Mouse (Mus musculus) left cerebral cortex, adult 9 months (tissue): ENCODE measurements around the gene Rasgrp2.

Experiments
- DNase-seq, 2 experiments: peaks; one replicate each; pipeline ENCODE4 v3.0.0; 2022; ENCODE audit warnings: low spot score in 2 of 2

Rasgrp2 gene

DNA sequence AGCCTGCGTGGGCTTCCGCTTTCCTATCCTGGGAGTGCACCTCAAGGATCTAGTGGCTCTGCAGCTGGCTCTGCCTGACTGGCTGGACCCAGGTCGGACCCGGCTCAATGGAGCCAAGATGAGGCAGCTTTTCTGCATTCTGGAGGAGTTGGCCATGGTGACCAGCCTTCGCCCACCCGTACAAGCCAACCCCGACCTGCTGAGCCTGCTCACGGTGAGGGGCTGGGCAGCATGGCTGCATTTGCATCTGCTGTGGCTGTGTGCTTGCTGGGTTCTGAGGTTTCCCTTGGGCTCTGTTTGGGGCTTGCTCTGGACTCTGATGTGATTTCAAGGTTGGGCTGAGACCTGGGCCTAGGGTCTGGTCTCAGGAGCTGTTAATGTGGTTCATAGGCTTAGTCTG is 8.0 kb downstream of the Rasgrp2 start:
- DNase-seq = no peak

DNA sequence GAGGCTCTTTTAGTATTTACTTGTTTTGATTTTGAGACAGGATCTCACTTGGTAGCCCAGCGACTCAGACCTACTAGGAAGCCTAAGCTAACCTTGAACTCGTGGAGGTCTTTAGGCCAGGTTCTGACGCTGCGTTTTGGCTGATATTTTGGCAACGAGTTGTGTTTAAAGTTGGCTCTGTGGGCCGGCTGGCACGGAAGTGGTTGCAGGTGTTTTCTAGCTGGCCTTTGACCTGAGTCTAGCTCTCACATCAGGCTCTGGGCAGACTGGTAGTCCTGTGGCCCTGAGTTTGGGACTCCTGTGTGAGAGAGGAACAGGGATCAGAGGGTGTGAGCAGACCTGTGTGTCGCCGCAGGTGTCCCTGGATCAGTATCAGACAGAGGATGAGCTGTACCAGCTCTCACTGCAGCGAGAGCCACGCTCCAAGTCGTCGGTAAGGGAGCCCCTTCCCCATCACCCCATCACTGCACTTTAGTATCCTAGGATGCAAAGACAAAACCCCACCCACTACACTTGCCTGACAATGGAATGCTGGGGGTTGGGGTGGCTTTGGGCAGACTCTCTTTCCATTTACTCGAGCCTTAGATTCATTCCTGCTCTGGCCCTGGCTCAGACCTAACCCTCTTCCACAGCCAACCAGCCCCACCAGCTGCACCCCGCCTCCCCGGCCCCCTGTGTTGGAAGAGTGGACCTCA is 8.8 kb downstream of the Rasgrp2 start:
- no peak for DNase-seq

DNA sequence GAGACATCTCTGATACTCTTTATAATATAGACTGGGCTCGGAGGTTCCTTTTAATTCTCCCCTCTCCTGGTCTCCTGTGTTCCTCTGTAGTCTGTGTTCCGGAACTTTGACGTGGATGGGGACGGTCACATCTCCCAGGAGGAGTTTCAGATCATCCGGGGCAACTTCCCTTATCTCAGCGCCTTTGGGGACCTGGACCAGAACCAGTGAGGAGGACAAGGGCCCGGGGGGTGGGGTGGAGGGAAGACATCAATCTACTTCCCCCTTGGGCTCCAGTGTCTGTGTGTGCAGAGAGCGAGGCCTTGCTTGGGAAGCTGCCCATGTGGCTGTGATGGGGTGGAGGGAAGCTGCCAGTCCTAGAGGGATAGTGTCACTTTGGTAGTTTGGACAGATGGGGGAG is 9.6 kb downstream of the Rasgrp2 start:
- DNase-seq = no peak

DNA sequence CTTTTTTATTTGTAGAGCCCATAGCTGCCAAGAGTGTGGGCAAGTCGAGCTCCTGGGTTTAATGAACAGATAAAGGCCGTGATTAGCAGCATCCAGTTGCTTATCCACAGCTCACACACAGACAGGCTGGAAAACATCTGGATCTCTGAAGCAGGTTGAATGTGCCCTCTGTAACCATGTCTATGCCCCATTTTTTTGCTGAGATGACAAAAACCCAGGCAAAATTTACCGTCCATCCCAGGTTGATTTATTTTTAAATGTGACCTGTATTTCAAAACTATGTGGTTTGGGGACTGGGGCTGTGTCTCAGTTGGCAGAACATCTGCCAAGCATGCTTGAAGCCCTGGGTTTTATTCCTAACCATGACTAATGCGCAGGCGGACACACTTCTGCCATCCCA is 10.0 kb downstream of the Rasgrp2 start:
- DNase-seq = no peak

DNA sequence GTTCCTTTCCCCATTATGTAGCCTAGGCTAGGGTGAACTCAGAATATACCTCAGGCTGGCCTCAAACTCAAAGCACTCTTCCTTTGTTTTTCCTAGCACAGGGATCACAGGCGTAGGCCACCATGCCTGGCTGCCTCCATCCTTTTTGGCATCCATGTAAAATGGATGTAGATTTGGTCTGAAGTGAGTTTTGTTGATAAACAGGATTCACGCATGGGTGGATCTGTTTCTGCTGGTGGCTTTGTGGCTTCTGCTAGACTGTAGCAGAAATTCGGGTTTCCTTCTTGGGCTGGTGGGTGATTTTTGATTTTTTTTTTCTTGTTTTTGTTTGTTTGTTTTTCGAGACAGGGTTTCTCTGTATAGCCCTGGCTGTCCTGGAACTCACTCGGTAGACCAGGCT is 10.8 kb downstream of the Rasgrp2 start:
- no peak for DNase-seq

DNA sequence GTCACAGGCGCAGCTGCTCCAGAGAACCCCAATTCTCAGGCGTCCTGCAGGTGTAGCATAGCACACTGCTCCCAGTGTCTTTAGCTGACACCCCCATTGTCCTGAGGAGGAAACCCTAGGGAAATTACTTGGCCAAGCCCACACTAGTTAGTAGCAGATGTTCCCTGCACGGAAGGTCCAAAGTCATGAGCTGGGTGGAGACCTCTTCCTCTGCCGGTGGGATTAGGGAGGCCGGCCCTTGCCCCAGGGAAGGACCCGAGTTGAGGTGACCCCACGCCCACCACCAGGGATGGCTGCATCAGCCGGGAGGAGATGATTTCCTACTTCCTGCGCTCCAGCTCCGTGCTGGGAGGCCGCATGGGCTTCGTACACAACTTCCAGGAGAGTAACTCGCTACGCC is 13.7 kb downstream of the Rasgrp2 start:
- no peak for DNase-seq

DNA sequence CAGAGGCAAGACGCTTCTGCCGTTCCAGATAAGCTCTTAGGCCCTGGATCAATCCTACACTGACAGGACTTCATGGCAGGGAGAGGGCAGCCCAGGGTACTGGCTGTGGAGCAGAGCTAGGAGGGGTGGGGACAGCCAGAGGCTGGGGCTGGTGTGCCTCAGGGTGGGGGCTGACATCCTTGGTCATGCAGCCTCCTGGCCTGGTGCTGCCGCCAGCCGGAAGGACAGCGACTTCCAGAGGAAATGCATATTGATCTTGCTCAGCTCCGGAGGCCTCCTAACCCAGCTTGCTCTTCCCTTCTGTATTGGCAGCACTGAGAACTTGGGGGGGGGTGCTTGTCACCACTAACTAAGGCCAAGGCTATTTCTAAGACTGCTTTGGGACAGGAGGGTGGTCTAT is 16.3 kb downstream of the Rasgrp2 start:
- DNase-seq = no peak

DNA sequence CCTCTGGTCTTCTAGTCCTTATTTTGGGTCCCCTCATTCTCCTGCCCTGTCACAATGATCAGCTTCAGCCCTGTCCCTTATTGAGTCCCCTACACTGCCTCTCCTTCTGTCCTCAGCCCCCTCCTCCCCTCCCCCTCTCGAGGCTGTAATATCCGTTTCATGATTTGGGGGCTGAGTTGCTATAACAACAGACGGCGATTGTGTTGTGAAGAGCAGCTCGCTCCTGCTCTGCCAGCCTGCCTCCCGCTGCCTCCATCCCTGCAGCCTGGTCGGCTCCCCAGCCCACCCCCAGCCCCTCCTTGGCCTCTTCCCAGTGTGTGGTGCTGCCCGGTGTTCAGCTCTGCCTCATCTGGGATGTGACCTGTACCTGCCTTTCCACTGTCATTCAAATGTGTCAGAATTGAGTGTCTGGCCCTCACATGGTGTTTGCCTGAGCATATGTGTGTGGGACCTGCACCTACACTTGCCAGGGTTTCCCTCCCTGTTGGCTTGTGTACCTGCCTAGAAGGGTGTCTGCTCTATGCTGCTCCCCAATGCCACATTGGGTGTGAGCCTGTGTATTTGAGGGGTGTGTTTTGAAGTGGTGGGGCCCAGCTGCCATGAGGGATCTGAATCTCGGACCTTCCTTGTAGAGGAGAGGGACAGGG is 17.1 kb downstream of the Rasgrp2 start:
- no peak for DNase-seq

DNA sequence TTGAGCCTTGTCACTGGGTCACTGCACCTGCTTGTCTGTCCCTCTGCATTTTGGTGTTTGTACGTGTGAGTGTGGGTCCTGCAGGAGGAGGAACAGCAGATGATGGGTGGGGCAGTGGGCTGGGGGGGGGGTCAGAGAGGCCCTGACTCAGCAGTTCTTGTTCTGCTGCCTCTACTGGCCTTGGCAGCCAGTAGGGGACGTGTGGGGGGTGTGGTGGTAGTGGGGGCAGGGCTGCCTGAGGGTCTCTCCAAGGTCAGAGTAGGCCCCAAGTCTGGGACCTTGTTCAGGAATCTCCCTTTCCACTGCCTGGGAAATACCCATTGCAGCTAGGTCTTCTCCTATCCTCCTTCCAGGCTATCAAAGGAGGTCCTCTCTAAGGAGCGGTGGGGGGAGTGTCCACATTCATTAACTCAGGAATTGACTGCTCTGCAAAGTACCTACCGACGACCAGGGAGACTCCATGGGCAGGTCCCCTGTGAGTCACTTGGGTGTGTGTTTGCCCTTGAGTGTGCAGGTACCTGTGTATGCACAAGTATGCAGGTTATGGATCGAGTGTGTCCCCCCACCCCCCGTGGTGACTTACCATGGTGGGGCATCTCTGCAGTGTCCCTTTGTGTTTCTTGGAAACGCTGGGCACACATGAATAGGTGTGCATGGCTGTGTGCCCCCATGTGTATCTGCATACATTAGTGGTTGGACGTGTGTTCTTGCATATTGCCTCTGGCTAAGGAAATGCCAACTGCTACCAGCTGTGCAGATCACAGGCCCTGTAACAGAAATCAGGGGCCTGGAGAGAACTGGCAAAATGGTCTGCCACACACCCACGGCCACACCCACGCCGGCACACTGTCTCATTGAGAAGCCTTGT is 18.0 kb downstream of the Rasgrp2 start:
- DNase-seq = no peak

DNA sequence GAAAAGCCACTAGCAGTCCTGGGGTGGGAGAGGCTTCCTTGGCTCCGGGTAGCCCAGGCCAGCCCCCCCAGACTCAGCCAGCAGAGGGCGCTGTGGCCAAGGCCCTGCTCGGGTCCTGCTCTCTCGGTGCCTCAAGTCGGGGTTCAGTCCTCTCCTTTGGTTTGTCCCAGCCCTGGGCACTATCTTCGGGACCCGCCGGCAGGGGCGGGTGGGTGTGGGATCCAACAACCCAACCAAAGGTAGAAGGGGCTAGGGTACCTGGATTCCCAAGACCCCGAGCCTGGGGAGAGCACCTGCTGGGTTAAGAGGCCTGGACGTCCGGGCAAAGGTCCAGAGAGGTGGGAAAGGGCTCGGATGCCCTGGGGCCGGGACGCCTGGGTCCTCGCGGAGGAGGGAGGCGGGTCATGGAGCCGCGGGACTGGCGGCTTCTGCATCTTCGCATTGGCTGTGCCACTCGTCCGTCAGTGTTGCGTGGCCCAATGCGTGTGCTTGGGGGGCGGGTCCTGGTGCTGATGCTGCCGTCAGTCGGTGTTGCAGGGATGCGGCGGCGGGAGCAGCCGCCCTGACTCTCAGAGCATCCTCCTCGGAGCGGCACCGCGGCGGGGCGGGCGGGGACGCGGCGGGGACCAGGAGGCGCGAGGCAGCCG is 19.2 kb downstream of the Rasgrp2 start, which contains the start of gene Nrxn2:
Gene Nrxn2 (plus strand): TSS at position 499 of the 647 bp plus-strand sequence.
- peak; percentile 88 to 93 for DNase-seq

DNA sequence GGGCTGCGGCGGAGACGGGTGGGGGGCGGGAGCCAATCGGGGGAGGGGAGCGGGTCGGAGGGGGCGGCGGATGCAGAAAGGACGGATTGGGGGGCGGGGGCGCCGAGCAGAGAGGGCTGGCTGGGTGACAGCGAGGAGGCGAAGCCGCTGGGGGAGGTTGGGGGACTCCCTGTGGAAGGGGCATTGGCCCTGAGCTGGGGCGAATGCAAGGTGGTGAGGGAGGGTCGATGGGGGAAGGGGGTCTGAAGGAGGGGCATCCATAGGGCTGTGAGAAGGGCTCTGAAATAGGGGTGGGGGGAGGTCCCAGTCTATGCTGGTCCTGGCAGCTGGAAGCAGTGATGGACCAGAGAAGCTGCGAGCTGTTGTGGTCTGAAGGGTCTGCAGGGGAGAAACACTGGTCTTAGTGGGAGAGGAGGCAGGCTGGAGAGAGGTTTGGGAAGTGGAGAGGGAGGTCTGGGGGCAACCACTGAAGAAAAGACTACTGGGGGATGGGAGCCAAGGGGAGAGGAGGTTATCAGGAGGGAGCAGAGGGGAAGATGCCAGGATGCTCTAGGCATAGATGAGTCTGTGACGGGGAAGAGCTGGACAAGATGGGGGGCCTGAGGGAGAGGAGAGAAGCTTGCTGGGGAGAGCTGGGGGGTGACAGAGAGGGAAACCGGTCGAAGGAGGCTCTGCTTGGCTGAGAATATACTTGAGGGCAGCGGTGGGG is 20.0 kb downstream of the Rasgrp2 start:
- no peak for DNase-seq

DNA sequence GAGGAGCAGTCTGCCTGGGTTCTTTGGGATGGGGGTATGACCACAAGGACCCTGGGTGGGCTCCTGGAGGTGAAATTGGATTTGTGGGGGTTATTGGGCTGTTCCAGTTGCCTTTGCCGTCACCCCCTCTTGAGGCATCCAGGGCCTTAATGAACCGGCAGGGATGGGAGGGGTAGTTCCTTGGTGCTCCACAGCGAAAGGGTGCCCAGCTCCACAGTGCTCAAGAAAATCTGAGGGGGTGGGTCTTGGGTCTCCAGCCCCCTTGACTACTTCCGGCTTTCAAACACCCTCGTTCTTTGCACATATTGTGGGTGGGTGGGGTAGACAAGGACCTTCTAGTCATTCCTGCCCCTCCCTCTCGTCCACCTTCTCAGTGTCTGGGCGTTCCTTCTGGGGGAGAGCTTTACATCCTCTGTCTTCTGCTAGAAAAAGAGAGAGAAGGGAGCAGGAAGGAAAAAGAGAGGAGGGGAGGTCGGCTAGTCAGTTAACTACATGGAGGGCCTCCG is 20.7 kb downstream of the Rasgrp2 start:
- no peak for DNase-seq

DNA sequence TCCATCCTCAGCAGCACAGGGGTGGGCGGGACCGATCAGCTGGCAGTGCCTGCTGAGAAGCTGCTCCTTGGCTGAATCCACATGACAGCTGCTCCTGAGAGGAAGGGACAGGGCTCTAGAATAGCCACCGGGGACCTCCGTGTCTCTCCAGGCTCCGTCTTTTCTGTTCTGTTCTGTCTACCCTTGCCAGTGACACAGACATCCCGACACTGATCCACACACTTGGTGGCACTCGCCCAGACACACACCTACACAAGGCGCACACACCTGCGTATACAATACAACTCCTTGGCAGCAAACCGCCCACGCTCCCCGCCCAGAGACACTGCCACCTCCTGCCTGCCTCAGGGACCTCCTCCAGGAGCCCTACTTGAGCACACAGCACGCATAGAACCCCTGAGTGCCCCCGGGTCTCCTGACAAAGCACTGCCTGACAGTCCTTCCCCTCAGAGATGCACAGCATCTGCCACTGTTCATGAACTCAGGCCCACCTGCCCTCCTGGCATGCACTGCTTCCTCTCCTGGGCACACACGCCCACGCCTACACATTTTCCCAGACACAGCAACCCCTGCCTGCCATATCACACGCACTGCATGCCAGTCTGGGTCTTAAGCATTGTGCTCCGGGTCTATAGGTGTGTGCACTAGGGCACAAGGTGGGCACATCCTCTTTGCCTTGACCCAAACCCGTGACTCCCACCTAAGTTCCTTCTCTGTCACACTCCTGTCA is 21.5 kb downstream of the Rasgrp2 start:
- DNase-seq = peak; percentile 71 to 79

DNA sequence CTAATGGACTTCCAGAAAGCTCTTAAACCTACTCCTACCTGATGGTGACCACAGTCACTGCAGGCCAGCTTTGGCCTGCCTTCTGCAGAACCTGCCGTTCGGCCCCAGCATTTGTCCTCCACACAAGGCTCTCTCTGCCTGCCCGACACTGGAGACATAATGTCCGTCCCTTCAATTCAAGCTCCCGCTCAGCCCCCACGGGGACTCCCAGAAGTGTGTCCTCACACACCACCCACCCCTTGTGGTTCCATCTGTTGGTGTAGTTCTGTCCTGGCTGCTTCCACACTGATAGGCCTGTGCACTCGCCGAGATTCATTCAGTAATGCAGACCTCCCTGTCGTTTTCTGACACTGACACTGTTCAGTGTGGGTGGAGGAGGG is 22.1 kb downstream of the Rasgrp2 start:
- DNase-seq = peak in 1 of 2 experiments; percentile 81

DNA sequence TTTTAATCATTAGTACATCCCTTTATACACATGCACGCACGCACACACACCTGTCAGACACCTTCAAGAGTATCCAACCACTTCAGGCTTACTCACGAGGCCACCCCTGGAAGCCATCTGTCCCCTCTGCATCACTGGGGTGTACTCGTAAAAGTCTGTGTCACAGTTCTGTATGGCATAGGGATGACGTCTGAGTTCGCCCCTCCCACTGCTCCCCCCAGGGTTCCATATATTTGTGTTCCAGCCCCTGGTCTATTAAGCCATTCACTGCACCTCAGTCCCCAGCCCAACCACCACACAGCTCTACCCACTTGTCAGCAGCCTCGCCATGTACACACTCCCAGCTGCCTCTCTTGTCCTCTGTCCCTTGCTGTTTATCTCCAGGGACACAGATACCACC is 22.9 kb downstream of the Rasgrp2 start:
- no peak for DNase-seq

DNA sequence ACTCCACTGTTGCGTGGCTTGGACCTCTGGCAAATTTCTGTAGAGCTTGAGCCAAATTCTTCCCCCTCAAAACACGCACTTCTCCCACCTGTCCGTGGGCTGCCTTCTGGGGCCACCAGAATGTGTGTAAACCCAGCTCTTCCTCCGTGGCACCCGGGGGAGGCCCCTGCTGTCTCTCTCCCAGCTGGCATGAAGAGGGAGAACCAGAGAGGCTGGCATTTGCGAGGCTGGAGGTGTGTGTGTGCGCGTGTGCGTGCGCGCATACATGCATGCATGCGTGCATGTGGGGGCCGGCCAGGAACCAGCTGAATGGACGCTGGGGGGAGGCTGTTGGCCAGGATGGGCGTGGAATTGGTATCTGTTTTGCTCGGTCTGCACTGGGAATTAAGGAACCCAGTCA is 24.1 kb downstream of the Rasgrp2 start:
- DNase-seq = peak in 1 of 2 experiments; percentile 82

DNA sequence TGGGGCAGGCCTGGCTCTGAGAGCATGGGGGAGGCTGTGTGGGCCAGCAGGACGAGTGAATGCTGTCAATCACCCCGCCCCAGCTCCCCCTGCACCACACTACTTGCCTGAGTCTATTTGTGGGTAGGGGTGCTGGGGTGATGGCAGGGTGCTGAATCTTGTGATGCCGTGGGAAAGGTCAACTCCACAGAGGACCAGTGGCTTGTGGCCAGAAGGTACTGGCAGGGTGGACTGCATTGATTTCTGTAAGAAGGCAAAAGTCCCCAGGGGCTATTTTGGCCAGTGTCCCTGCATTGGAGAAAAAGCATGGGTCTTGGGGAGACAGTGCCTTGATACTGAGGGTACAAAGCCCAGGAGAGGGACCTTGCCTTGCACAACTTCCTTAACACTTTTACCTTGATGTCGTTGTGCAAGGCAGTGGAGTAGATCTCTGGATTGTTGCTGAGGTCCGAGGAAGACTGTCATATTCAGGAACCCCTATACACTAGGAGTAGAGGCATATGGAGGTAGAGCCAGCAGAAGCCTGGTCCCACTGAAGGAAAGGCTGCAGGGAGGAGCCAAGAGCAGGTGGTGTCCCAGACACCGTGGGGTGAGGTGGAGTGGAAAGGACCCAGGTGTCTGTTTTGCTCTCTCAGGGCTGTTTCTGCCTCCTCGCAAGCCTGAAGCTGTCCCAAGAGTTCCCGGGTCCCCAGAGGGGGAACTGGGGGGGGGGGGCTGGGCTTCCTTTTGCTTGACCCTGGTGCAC is 25.2 kb downstream of the Rasgrp2 start:
- DNase-seq = no peak

DNA sequence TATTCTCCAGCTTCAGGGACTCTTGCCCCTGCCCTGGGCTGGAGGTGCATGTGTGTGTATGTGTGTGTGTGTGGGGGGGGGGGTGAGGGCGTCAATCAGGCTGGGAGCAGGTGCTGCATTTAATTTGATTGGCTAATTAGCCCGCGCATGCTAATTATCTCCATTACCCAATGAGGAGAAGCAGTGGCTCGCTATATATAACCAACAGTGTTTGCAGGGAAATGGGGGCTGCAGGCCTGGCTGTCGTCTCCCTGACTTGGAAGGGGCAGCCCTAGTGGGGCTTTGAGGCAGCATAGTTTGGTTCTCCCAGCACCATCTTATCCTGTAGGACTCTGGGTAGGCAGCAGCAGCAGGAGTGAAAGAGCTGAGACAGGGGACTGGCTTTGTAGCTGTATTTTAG is 26.5 kb downstream of the Rasgrp2 start:
- no peak for DNase-seq

DNA sequence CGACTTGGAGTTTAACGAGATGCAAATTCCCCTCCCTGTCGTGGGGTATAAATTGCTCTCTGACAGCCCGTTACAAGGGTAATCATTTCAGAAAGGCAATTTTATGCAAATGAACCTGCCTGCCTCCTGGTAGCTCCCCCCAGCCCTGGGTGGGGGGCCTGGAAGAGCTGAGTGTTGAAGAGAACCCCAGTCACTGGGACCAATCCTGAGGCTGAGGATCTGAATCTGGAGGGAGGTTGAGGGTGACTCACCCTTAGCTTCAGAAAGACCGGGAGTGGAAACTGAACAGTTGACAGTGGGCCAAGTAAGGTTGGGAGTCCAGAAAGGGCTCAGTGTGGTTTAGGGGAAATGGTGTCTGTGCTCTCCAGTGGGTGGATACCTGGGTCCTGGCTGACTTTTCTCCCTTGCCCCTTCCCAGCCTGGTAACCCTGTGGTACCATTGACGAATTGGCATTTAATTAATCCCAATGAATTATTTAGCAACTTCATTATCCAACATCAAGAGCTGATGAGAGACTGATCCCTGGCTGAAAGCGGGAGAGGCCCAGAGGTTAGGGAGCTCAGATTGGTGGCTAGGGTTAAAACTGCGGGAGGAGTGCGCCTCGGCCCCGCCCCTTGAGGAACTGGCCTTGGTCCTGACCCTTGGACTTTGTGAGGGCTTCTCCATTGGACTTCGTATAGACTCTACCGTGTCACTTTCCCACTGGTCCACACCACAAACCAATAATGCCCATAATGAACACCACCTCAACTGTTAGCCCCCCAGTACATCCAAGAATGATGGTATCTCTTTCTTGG is 27.8 kb downstream of the Rasgrp2 start:
- DNase-seq = no peak
